Mouse (Mus musculus): ENCODE results near the gene Nup85.
A peak's percentile ranks its signal among the peaks of the same experiment; 100 is the strongest.

The Nup85 gene

GRCm38 (mm10) chr11:115613138-115613945, 49.1 kb downstream of the Nup85 start:
- no peak for DNase-seq (ENCODE audit: low spot score)

DNA sequence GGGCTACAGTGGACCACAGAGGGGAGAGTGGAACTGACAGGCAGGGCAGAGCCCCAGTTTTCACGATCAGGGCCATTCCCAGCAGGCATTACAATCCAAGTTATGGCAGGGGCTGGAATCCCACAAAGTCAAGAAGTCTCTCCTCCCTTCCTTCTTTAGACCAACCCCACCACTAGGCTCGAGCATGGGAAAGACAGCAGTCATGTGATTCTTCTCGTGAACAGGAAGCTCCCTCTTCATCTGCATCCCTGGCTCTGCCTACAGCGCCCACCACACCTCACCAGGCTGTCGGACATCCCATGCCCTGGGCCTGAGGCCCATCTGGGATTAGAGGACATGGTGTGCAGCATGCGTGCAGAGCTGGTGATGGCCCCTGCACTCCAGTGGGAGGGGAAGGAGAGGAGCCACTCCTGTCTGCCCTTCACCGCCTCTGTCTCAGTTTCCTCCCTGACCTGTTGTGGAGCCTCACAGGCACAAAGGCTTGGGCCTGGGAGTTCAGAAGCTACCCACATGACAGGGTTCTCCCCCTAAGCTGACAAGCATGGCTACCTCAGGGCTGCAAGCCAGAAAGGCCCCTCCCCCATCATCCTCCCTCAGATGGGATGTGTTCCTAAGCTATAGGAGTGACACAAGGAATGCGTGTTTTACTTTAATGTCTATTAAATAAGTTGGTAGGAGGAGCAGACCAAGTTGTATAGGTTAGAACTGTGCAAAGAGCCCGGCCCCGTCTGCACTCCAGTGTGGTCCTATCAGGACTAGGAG, 50.3 kb downstream of the Nup85 start:
- no peak for DNase-seq (ENCODE audit: low spot score)

DNA sequence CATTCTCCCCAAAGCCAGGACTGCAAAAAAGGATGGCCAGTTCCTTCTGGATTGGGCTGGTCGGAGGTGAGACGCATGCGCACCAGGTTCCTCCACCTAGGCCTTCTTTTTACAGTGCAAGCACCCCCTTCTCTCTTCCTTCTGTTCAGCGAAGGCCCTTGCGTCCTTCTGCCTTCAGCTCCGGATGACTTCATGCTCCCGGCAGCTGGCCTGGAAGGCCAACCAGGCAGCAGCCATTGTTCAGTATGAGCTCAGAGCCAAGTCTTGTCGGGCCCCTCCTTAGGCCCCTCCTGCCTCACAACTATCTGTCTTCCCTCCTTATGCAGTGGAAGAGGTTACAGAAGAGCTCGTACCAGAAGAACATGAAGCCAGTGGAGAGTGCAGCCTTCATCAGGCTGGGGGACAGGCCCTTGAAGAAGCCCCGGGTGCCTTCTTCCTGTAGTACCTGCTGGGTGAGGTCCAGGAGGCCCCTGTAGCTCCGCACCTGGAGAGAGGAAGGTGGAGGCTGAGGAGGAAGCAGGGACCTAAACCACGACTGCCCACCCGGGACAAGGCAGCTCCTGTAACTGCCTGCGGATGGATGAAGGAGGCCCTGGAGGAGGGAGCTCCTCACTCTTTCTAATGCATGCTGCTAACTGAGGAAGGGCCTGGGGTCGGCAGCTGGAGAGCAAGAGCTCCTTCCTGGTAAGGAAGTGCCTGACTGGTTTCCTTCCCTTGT, 51.0 kb downstream of the Nup85 start:
- DNase-seq (ENCODE audit: low spot score), result no peak

GRCm38 (mm10) chr11:115615875-115616274, 51.6 kb downstream of the Nup85 start:
- no peak for DNase-seq (ENCODE audit: low spot score)

- DNase-seq (ENCODE audit: low spot score), result no peak
Observed at GRCm38 (mm10) chr11:115616371-115616770, 52.1 kb downstream of the Nup85 start.

GRCm38 (mm10) chr11:115616893-115617292, 52.7 kb downstream of the Nup85 start:
- DNase-seq (ENCODE audit: low spot score), result no peak

GRCm38 (mm10) chr11:115618001-115618400, 53.8 kb downstream of the Nup85 start:
- no peak for DNase-seq (ENCODE audit: low spot score)

DNA sequence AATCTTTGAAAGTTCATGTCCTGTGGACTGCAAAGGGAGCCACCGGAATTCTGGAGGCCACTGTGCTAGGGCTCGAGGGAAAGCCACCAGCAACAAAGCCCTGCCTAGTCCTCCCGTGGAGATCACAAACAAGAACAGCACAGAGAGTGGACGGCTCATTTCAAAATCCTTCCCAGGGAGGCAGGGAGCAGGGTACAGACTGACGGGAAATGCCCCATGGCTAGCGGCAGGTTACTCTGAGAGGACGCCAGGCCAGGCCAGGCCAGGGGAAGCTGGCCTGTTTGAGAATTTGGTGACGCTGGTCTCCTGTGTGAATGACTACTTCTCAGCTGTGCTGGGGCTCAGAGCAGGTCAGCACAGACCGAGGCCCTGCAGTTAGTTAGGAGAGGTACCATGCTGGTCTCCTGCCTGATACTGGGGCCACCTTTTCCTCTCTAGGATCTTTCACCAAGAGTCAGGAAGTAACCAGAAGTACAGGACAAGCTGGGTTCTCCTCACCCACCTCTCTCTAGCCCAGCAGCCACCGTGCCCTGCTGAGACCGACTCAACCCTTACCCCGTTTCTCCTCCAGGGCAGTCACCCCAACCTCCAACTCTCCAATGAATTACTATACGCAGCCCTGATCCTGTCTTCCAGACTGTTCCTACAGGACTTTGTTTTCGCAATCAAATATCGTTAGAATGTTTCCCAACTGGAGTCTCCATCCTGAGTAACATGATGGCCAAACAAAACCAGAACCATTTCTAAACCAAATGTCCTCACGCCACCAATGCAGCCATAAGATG, 54.7 kb downstream of the Nup85 start:
- no peak for DNase-seq (ENCODE audit: low spot score)

DNA sequence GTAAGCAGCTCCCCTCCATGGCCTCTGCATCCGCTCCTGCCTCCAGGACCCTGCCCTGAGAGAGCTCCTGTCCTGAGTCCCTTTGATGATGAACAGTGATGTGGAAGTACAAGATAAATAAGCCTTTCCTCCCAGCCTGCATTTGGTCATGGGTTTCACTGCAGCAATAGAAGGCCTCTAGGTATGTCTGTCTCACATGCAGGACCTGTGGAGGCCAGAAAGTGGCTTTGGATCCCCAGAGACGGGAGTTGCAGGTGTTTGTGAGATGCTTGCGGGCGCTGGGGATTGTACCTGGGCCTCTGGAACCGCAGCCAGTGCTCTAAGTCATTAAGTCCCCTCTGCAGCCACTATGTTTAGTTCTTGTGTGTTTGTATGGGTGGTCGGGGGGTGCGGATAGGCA, 55.7 kb downstream of the Nup85 start:
- no peak for DNase-seq (ENCODE audit: low spot score)

DNA sequence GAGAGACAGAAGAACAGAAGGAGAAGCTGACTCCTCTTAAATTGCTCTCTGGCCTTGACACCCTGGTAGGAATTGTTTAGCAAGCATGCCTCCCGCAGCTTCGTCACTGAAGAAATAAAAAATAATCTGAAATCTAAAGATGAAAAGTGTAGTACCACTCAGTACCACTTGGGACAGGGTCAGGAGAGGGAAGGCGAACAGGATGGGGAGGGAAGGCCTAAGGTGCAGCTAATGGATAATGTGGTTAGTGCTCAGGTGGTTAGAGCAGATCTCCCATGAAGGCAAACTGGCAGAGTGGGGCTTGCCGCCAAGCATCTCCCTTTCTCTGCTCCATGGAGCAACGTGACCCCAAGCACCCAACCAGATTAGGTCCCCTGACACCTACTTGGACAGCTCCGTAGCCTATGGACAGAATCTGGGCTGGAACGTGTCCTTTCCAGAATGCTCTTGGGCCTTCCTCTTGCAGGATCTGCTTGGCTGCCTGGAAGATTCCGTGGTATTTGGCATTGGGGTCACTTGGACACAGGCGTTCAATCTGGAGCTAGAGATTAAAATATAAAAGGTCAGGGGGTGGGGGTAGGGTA, 59.3 kb downstream of the Nup85 start:
- no peak for DNase-seq (ENCODE audit: low spot score)

DNA sequence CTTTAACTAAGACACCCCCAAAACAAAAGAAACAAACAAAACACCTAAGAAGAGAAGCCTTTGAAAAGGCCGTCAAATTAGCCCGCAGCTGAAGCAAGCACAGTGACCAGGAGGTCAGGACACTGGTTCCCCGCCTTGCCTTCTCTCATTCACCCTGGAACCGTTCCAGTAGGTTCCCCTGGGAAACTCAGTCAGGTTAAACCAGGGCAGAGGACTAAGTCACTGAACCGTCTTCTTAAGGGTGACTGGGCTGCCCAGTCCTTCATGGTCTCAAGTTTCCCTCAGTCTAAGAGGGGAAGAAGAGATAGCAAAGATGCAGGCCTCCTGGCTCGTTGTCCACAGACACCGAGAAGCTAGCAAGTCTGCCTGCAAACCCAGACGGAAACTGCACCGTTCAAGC, 61.6 kb downstream of the Nup85 start:
- DNase-seq (ENCODE audit: low spot score), result no peak

GRCm38 (mm10) chr11:115626824-115627616, 62.8 kb downstream of the Nup85 start:
- no peak for DNase-seq (ENCODE audit: low spot score)

DNA sequence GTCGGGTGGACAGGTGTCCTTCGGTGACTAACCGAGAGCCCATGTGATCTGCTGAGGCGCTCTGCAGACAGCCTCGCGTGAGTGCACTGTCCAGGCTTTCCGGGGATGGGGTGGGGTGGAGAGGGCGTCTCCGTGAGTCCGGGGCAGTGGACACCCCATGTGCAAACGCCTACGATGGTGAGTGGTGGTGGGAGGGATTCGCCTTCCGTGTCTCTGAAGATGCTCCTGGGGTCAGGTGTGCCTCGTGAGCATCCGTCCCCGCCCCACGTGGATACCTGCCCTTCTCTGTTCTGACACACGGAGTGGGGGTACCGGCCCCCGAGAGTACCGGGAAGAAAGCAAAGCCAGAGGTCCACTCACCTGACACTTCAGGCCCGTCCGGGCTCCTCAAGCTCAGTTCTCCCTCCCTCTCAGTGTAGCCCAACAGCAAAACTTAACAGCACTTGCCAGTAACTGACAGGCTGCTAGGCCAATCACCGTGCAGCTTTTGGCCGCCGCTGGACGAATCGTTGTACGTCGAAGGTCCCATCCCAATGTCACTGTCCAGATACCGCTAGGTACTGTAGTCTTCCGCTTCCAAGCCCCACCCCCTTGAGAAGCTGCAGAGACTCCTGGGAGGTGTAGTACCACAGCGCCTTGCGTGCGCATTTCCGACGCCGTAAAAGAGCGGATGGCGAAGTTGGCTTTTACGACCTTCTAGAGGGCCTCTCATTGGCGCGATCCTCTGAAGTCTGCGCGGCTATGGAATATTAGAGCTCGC, 63.7 kb downstream of the Nup85 start, which contains the start of gene Slc25a19:
Slc25a19 (minus strand) TSS at position 591 of the 760 bp plus-strand sequence.
- peak; percentile 99 for DNase-seq (ENCODE audit: low spot score)

- DNase-seq (ENCODE audit: low spot score), result no peak
Observed at GRCm38 (mm10) chr11:115628465-115629101, 64.3 kb downstream of the Nup85 start.

DNA sequence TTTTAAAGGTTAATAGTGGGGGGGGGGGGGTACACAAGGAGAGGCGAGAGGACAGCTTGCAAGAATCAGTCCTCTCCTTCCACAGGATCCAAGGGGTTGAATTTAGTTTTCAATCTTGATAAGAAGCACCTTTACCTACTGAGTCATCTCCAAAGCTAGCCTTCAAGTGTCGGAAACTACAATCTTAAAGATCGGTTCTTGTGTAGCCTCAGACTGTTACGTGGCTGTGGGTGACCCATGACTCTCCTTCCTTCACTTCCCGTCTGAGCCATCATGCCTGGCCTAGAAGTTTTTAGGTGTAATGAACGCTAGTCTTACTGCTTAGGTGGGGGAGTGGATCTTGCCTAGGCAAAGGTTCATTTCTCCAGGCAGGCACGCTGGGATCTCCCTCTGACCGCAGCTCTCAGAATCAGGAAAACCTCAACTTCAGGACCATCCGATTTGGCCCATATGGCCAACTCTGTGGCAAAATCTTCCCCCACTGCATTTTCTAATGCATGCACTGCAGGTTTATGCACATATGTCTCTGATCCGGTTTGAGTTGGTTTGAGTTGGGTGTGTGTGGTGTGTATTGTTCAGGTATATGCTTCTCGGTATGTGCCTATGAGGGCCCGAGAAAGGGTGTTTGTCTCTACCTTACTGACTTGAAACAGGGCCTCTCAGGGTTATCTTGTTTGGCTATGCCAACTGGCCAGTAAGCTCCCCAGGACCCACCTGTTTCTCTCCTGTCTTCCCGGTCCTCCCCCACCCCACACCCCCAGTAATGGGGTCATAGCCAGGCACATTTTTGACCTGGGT, 65.7 kb downstream of the Nup85 start:
- DNase-seq (ENCODE audit: low spot score), result no peak

- no peak for DNase-seq (ENCODE audit: low spot score)
Observed at GRCm38 (mm10) chr11:115630532-115631504, 66.6 kb downstream of the Nup85 start.

GRCm38 (mm10) chr11:115631505-115631890, 67.3 kb downstream of the Nup85 start:
- DNase-seq (ENCODE audit: low spot score), result no peak

Measured in left cerebral cortex, adult 11 months (tissue).